ENCODE assay signal across 8 mouse cellular contexts in genomic region chr8:95351461-95351860, GRCm38 (mm10). TPM values are rescaled to one million over a fixed set of nuclear protein-coding genes. Genes with fewer than 3 reads are reported as not detected.
DNase-seq lines count a peak whose midpoint lies in the region; ATAC-seq and TF ChIP-seq lines count a peak whose summit lies in the region.

No protein-coding gene starts in this region.

- 0 out of 2 replicates have a peak, but pooled peaks have one; percentile 5 for TF ChIP-seq CTCF in E14TG2a.4 (conservative IDR thresholded peaks at IDR 0.05; ENCODE audit: low read length)
- peak; percentile 67 for TF ChIP-seq CTCF in stomach, postnatal 0 days (IDR thresholded peaks at IDR 0.05; ENCODE audit: low read depth)

- no peak for TF ChIP-seq EP300 in stomach, postnatal 0 days (optimal IDR thresholded peaks at IDR 0.05)

- peak; percentile 51 for DNase-seq in NIH3T3 (ENCODE audit: low read depth)
- DNase-seq in heart, postnatal 4 days, result peak; percentile 52
- DNase-seq in stomach, postnatal 0 days (ENCODE audit: low spot score), result peak; percentile 76
- no peak for DNase-seq in thymus, postnatal 4 days
- no peak for DNase-seq in cerebellum, adult 9-11 months
- DNase-seq in adrenal gland, postnatal 36 days, result no peak

- H3K9ac ChIP-seq in lung, embryonic 15.5 days, result no peak overlapping the region
- peak overlapping the region; percentile 82 for H3K9ac ChIP-seq in stomach, postnatal 0 days (ENCODE audit: low read length)

- WGBS in lung, embryonic 15.5 days, result 3% methylated on average over 15 of the region's 15 CpGs
- 2% methylated on average over 15 of the region's 15 CpGs for WGBS in stomach, postnatal 0 days

- no peaks in the 10 kb centered on the region for H3K9me3 ChIP-seq in E14TG2a.4 (ENCODE audit: low read length)
- no peaks in the 10 kb centered on the region for H3K9me3 ChIP-seq in lung, embryonic 15.5 days
- no peaks in the 10 kb centered on the region for H3K9me3 ChIP-seq in stomach, postnatal 0 days (ENCODE audit: control insufficient read depth, low read length)

- ATAC-seq in lung, embryonic 15.5 days (ENCODE audit: borderline replicate concordance, extremely low read depth, low FRiP score, low TSS enrichment), result no peak
- peak; percentile 52 for ATAC-seq in stomach, postnatal 0 days (ENCODE audit: low FRiP score, low TSS enrichment)

- H3K4me2 ChIP-seq in lung, embryonic 15.5 days, result peak overlapping the region; percentile 73
- peak overlapping the region; percentile 91 for H3K4me2 ChIP-seq in stomach, postnatal 0 days (replicated peaks; ENCODE audit: low read depth)

- H3K4me3 ChIP-seq in E14TG2a.4 (replicated peaks; ENCODE audit: low read length), result peak overlapping the region; percentile 93
- peak overlapping the region; percentile 66 for H3K4me3 ChIP-seq in lung, embryonic 15.5 days
- H3K4me3 ChIP-seq in stomach, postnatal 0 days (ENCODE audit: low read depth, low read length), result peak overlapping the region; percentile 85

- peaks cover 72% of the 10 kb centered on the region for H3K27me3 ChIP-seq in E14TG2a.4 (ENCODE audit: insufficient read depth, low read length)
- peaks cover 9% of the 10 kb centered on the region; the same call in 1 of the 2 replicates for H3K27me3 ChIP-seq in lung, embryonic 15.5 days
- H3K27me3 ChIP-seq in stomach, postnatal 0 days (ENCODE audit: control insufficient read depth, insufficient read depth, low read length), result no peaks in the 10 kb centered on the region

- no peak overlapping the region for H3K27ac ChIP-seq in lung, embryonic 15.5 days
- H3K27ac ChIP-seq in stomach, postnatal 0 days (replicated peaks), result peak overlapping the region; percentile 90; the same call in 1 of the 2 replicates

- 0 out of 2 replicates have a peak, but pooled peaks cover under 1% of the 10 kb centered on the region for H3K36me3 ChIP-seq in E14TG2a.4 (ENCODE audit: insufficient read depth, low read length)
- H3K36me3 ChIP-seq in lung, embryonic 15.5 days, result no peaks in the 10 kb centered on the region; the same call in 1 of the 2 replicates
- H3K36me3 ChIP-seq in stomach, postnatal 0 days (ENCODE audit: control insufficient read depth, insufficient read depth, low read length), result no peaks in the 10 kb centered on the region

- H3K4me1 ChIP-seq in E14TG2a.4 (replicated peaks; ENCODE audit: low read depth, low read length), result peaks cover 40% of the 10 kb centered on the region
- H3K4me1 ChIP-seq in lung, embryonic 15.5 days, result peaks cover 51% of the 10 kb centered on the region
- 0 out of 2 replicates have a peak, but pooled peaks cover 3% of the 10 kb centered on the region for H3K4me1 ChIP-seq in stomach, postnatal 0 days (replicated peaks; ENCODE audit: control insufficient read depth, insufficient read depth)

RNA-seq across cellular contexts. Expression of gene Mmp15, which starts 0.6 kb away (rescaled TPM):
- total RNA-seq in heart, postnatal 4 days (2021), result 100 to 1,000 TPM; 146 to 149 TPM
- 18.1 and 20.4 TPM in 2 replicates for polyA plus RNA-seq in lung, embryonic 15.5 days (2015; fragmentation: Nextera tagmentation; extraction: Ambion mirVana)
- polyA plus RNA-seq in stomach, postnatal 0 days (2015; fragmentation: Nextera tagmentation; extraction: Ambion mirVana), result 19.0 and 21.7 TPM in 2 replicates
- total RNA-seq in adrenal gland, postnatal 36 days (2021), result 10 to 100 TPM in 1 of 2 experiments, 1 to 10 TPM in 1; 6.3 to 10.4 TPM

RNA-seq across cellular contexts. Expression of gene Usb1, which starts 19.4 kb away (rescaled TPM):
- total RNA-seq in heart, postnatal 4 days (2021), result 10 to 100 TPM; 20.2 to 22.4 TPM
- 39.6 and 40.4 TPM in 2 replicates for polyA plus RNA-seq in lung, embryonic 15.5 days (2015; fragmentation: Nextera tagmentation; extraction: Ambion mirVana)
- polyA plus RNA-seq in stomach, postnatal 0 days (2015; fragmentation: Nextera tagmentation; extraction: Ambion mirVana), result 21.5 and 24.6 TPM in 2 replicates
- total RNA-seq in adrenal gland, postnatal 36 days (2021), result 10 to 100 TPM; 18.4 to 18.8 TPM

RNA-seq across cellular contexts. Expression of gene Zfp319, which starts 19.7 kb away (rescaled TPM):
- 10 to 100 TPM; 12.5 to 14.3 TPM for total RNA-seq in heart, postnatal 4 days (2021)
- polyA plus RNA-seq in lung, embryonic 15.5 days (2015; fragmentation: Nextera tagmentation; extraction: Ambion mirVana), result 8.2 and 9.4 TPM in 2 replicates
- polyA plus RNA-seq in stomach, postnatal 0 days (2015; fragmentation: Nextera tagmentation; extraction: Ambion mirVana), result 2.5 TPM in 2 replicates
- 10 to 100 TPM in 1 of 2 experiments, 1 to 10 TPM in 1; 9.2 to 10.8 TPM for total RNA-seq in adrenal gland, postnatal 36 days (2021)

RNA-seq across cellular contexts. Expression of gene Tepp, which starts 41.1 kb away (rescaled TPM):
- not detected for total RNA-seq in heart, postnatal 4 days (2021)
- 0.63 and 0.64 TPM in 2 replicates for polyA plus RNA-seq in lung, embryonic 15.5 days (2015; fragmentation: Nextera tagmentation; extraction: Ambion mirVana)
- polyA plus RNA-seq in stomach, postnatal 0 days (2015; fragmentation: Nextera tagmentation; extraction: Ambion mirVana), result 0.19 TPM in 1 of 2 replicates, not detected in the other
- under 1 TPM in 1 of 2 experiments, not detected in 1; 0.82 TPM for total RNA-seq in adrenal gland, postnatal 36 days (2021)

RNA-seq across cellular contexts. Expression of gene Cngb1, which starts 45.1 kb away (rescaled TPM):
- 1 to 10 TPM; 1.1 to 1.9 TPM for total RNA-seq in heart, postnatal 4 days (2021)
- polyA plus RNA-seq in lung, embryonic 15.5 days (2015; fragmentation: Nextera tagmentation; extraction: Ambion mirVana), result 0.25 and 0.99 TPM in 2 replicates
- polyA plus RNA-seq in stomach, postnatal 0 days (2015; fragmentation: Nextera tagmentation; extraction: Ambion mirVana), result 0.69 and 1.1 TPM in 2 replicates
- total RNA-seq in adrenal gland, postnatal 36 days (2021), result under 1 TPM; 0.23 to 0.86 TPM

Comparison
In these comparisons a context has a peak if more than half of its experiments do, and no peak if none do; other contexts are left out.
1. DNase-seq: peak in NIH3T3 (single experiment), heart, postnatal 4 days (single experiment) and stomach, postnatal 0 days (single experiment); none in thymus, postnatal 4 days (single experiment), cerebellum, adult 9-11 months (single experiment) and adrenal gland, postnatal 36 days (0 of 2).
2. RNA of gene Mmp15, which starts 0.6 kb away (total RNA-seq): 146 to 149 TPM in heart, postnatal 4 days; 6.3 to 10.4 TPM in adrenal gland, postnatal 36 days; every median in the first group is over 10 times any median in the second.
3. Peak in every context shown above with its lines, with median percentiles within 50 percentile points of each other: H3K4me3 ChIP-seq.